Mouse (Mus musculus): Measurements from ENCODE around the gene Nkpd1. TPM values are rescaled to one million over a fixed set of nuclear protein-coding genes. Genes with fewer than 3 reads are reported as not detected.
A peak's percentile ranks its signal among the peaks of the same experiment; 100 is the strongest.

The Nkpd1 gene
- polyA plus RNA-seq, 1 experiment from 2014 or later: 0.11 TPM

- Histone ChIP-seq H3K4me3 (ENCODE audit: low read length) (no peak overlapping the region), H3K27me3 (ENCODE audit: insufficient read depth, low read length) (no peaks in the 10 kb centered on the region), H3K4me2 (replicated peaks; ENCODE audit: low read depth, low read length) (no peak overlapping the region), H3K4me1 (ENCODE audit: insufficient read depth, low read length) (peaks cover 24% of the 10 kb centered on the region), H3K27ac (ENCODE audit: low read length) (no peak overlapping the region), H3K9me3 (ENCODE audit: low read length) (no peaks in the 10 kb centered on the region), H3K36me3 (ENCODE audit: insufficient read depth, low read length) (no peaks in the 10 kb centered on the region), H3K9ac (replicated peaks; ENCODE audit: low read length) (no peak overlapping the region)
- ATAC-seq (ENCODE audit: low FRiP score, low TSS enrichment): no peak
- 79% methylated on average over 2 of the region's 2 CpGs for WGBS
Observed at GRCm38 (mm10) chr7:19540771-19541566, 23.3 kb downstream of the Nkpd1 start.

GRCm38 (mm10) chr7:19541681-19542154 is 24.1 kb downstream of the Nkpd1 start:
- Histone ChIP-seq H3K9ac (replicated peaks; ENCODE audit: low read length) (no peak overlapping the region), H3K4me1 (ENCODE audit: insufficient read depth, low read length) (peaks cover 26% of the 10 kb centered on the region), H3K4me3 (ENCODE audit: low read length) (no peak overlapping the region), H3K36me3 (ENCODE audit: insufficient read depth, low read length) (no peaks in the 10 kb centered on the region), H3K27ac (ENCODE audit: low read length) (no peak overlapping the region), H3K4me2 (replicated peaks; ENCODE audit: low read depth, low read length) (no peak overlapping the region), H3K9me3 (ENCODE audit: low read length) (no peaks in the 10 kb centered on the region), H3K27me3 (ENCODE audit: insufficient read depth, low read length) (no peaks in the 10 kb centered on the region)
- ATAC-seq (ENCODE audit: low FRiP score, low TSS enrichment): 0 out of 2 replicates have a peak, but pooled peaks have one; percentile 10
- WGBS: 52% methylated on average over 7 of the region's 7 CpGs

DNA sequence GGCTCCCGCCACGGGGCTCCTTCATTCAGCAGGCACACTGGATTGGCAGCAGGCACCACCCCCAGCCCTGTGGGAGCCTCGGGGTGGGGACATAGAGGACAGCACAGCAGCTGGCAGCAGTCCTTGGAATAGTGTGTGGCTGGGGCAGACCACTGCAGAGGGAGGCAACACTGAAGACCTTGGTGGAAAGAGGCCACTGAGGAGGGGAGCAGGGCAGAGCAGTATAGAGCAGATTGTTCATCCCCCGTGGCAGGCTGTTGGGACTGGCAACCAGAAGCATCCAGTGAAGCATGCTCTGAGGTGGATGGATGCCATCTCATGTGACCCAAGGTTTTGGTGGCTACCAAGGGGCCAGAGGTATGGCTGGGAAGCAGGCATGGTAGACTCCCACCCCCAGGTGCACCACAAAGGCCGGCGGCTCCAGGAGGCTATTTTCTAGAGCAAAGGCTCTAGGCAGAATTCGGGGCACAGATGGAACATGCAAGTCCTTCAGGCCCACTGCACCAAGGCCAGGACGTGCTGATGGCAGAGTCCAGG is 24.6 kb downstream of the Nkpd1 start:
- Histone ChIP-seq H3K4me2 (replicated peaks; ENCODE audit: low read depth, low read length) (no peak overlapping the region), H3K27ac (ENCODE audit: low read length) (no peak overlapping the region), H3K4me3 (ENCODE audit: low read length) (no peak overlapping the region), H3K9me3 (ENCODE audit: low read length) (no peaks in the 10 kb centered on the region), H3K4me1 (ENCODE audit: insufficient read depth, low read length) (peaks cover 26% of the 10 kb centered on the region), H3K27me3 (ENCODE audit: insufficient read depth, low read length) (no peaks in the 10 kb centered on the region), H3K36me3 (ENCODE audit: insufficient read depth, low read length) (no peaks in the 10 kb centered on the region), H3K9ac (replicated peaks; ENCODE audit: low read length) (no peak overlapping the region)
- 64% methylated on average over 8 of the region's 8 CpGs for WGBS
- peak; percentile 40; the same call in 1 of the 2 replicates for ATAC-seq (ENCODE audit: low FRiP score, low TSS enrichment)

DNA sequence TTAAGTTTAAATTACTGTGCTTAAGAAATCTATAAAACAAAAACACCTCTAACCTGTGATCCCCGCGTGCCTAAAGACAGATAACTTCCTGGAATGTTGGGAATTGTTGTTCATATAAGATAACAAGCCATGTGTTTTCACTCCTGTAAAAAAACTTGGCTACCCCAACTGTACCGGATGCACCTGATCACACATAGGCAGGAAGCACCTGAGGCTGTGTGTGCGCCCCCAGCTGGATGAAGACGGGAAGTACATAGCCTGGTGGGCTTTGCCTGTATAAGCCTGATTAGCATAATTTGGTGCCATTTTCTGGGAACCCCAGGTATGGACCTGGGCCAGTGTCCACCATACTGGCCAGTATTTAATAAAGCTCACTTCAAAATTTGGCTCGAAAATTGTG is 25.9 kb downstream of the Nkpd1 start:
- no peak overlapping the region for H3K27ac ChIP-seq (ENCODE audit: low read length)
- H3K9me3 ChIP-seq (ENCODE audit: low read length): no peaks in the 10 kb centered on the region
- ATAC-seq (ENCODE audit: low FRiP score, low TSS enrichment): no peak

DNA sequence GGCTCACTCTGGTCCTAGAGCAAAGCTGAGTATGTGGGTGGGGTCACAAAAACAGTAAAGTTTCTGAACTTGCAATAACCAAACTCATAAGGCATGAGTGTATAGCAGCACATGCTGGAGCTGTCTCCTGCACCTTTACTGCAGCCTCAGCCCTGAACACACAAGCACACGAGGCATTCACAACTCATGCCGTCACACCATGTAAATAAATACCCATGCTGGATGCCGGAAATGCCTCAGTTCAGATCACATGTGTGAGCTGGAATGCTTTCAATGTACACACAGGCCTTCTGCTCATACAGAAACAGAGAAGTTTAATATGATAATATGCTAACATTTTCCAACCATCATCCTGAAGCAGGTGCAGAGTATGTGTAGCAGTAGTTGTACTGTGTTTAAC is 28.4 kb downstream of the Nkpd1 start:
- peaks cover 23% of the 10 kb centered on the region for H3K4me1 ChIP-seq (ENCODE audit: insufficient read depth, low read length)
- no peaks in the 10 kb centered on the region for H3K9me3 ChIP-seq (ENCODE audit: low read length)
- 41% methylated on average over 3 of the region's 3 CpGs for WGBS
- H3K27ac ChIP-seq (ENCODE audit: low read length): no peak overlapping the region
- H3K4me2 ChIP-seq (replicated peaks; ENCODE audit: low read depth, low read length): no peak overlapping the region
- H3K36me3 ChIP-seq (ENCODE audit: insufficient read depth, low read length): no peaks in the 10 kb centered on the region
- H3K9ac ChIP-seq (replicated peaks; ENCODE audit: low read length): no peak overlapping the region
- no peak for ATAC-seq (ENCODE audit: low FRiP score, low TSS enrichment)
- H3K4me3 ChIP-seq (ENCODE audit: low read length): no peak overlapping the region
- H3K27me3 ChIP-seq (ENCODE audit: insufficient read depth, low read length): no peaks in the 10 kb centered on the region

More for the DNA sequence above, 25.9 kb downstream of the Nkpd1 start:
- no peak overlapping the region for H3K4me2 ChIP-seq (replicated peaks; ENCODE audit: low read depth, low read length)
- H3K4me3 ChIP-seq (ENCODE audit: low read length): no peak overlapping the region
- H3K9ac ChIP-seq (replicated peaks; ENCODE audit: low read length): no peak overlapping the region
- 52% methylated on average over 6 of the region's 6 CpGs for WGBS
- no peaks in the 10 kb centered on the region for H3K36me3 ChIP-seq (ENCODE audit: insufficient read depth, low read length)
- H3K4me1 ChIP-seq (ENCODE audit: insufficient read depth, low read length): peaks cover 26% of the 10 kb centered on the region
- H3K27me3 ChIP-seq (ENCODE audit: insufficient read depth, low read length): no peaks in the 10 kb centered on the region

DNA sequence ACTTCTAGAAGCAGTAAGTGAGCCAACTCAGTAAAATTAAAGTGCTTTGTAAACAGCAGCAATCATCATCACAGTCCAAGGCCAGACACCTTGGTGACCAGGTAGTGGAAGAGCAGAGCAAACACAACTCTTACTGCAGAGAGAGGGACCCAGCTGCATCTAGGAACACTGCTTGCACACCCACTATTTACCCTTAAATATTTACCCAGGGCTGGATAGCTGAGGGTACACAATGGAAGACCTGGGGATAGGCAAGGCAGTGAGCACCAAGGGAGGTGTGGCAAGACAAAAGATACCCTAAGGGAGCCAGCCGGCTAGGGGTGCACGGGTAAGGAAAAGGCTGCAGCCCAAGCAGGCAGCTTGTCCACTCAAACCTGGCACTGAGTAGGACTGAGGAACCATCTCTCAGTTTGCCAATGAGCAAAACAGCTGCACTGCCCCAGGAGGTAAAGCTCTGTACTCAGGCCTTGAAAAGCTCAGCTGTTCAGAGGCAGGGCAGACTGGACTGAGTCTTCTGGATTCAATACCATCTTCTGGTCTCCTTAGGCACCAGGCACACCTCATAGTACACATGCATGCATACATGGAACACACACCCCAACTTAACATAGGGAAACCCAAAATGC is 29.8 kb downstream of the Nkpd1 start:
- Histone ChIP-seq H3K4me1 (ENCODE audit: insufficient read depth, low read length) (peaks cover 19% of the 10 kb centered on the region; the same call in 1 of the 2 replicates), H3K27ac (ENCODE audit: low read length) (no peak overlapping the region), H3K9me3 (ENCODE audit: low read length) (no peaks in the 10 kb centered on the region), H3K27me3 (ENCODE audit: insufficient read depth, low read length) (no peaks in the 10 kb centered on the region), H3K9ac (replicated peaks; ENCODE audit: low read length) (no peak overlapping the region), H3K4me3 (ENCODE audit: low read length) (no peak overlapping the region), H3K4me2 (replicated peaks; ENCODE audit: low read depth, low read length) (no peak overlapping the region), H3K36me3 (ENCODE audit: insufficient read depth, low read length) (no peaks in the 10 kb centered on the region)
- 87% methylated on average over 2 of the region's 2 CpGs for WGBS
- ATAC-seq (ENCODE audit: low FRiP score, low TSS enrichment): no peak

DNA sequence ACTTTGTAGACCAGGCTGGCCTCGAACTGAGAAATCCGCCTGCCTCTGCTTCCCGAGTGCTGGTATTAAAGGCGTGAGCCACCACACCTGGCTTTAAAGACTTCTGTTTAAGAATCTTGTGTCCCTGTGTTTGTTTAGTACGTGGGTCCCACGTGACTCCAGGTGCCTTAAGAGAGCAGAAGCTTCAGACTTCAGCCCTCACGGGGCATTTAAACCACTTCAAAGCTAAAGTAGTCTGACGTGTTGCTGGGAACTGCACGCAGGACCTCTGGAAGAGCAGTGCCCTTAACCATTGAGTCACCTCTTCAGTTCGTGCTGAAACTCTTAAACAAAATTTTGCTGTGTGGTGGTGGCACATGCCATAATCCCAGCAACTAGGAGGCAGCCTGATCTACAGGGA is 31.8 kb downstream of the Nkpd1 start:
- Histone ChIP-seq H3K9me3 (ENCODE audit: low read length) (no peaks in the 10 kb centered on the region), H3K27me3 (ENCODE audit: insufficient read depth, low read length) (no peaks in the 10 kb centered on the region), H3K27ac (ENCODE audit: low read length) (no peak overlapping the region), H3K4me2 (replicated peaks; ENCODE audit: low read depth, low read length) (no peak overlapping the region), H3K4me3 (ENCODE audit: low read length) (no peak overlapping the region), H3K36me3 (ENCODE audit: insufficient read depth, low read length) (peaks cover 13% of the 10 kb centered on the region), H3K4me1 (ENCODE audit: insufficient read depth, low read length) (peaks cover 13% of the 10 kb centered on the region; the same call in 1 of the 2 replicates), H3K9ac (replicated peaks; ENCODE audit: low read length) (no peak overlapping the region)
- 87% methylated on average over 10 of the region's 10 CpGs for WGBS
- ATAC-seq (ENCODE audit: low FRiP score, low TSS enrichment): no peak

- no peak for ATAC-seq (ENCODE audit: low FRiP score, low TSS enrichment)
- Histone ChIP-seq H3K4me3 (ENCODE audit: low read length) (no peak overlapping the region), H3K36me3 (ENCODE audit: insufficient read depth, low read length) (peaks cover 18% of the 10 kb centered on the region), H3K4me1 (ENCODE audit: insufficient read depth, low read length) (peaks cover 4% of the 10 kb centered on the region; the same call in 1 of the 2 replicates), H3K27ac (ENCODE audit: low read length) (no peak overlapping the region), H3K27me3 (ENCODE audit: insufficient read depth, low read length) (no peaks in the 10 kb centered on the region), H3K9ac (replicated peaks; ENCODE audit: low read length) (no peak overlapping the region), H3K9me3 (ENCODE audit: low read length) (no peaks in the 10 kb centered on the region), H3K4me2 (replicated peaks; ENCODE audit: low read depth, low read length) (no peak overlapping the region)
- 68% methylated on average over 5 of the region's 5 CpGs for WGBS
Observed at GRCm38 (mm10) chr7:19551634-19552033, 34.0 kb downstream of the Nkpd1 start.

GRCm38 (mm10) chr7:19552443-19552842 is 34.8 kb downstream of the Nkpd1 start:
- Histone ChIP-seq H3K36me3 (ENCODE audit: insufficient read depth, low read length) (peaks cover 20% of the 10 kb centered on the region), H3K27me3 (ENCODE audit: insufficient read depth, low read length) (no peaks in the 10 kb centered on the region), H3K4me2 (replicated peaks; ENCODE audit: low read depth, low read length) (no peak overlapping the region), H3K27ac (ENCODE audit: low read length) (no peak overlapping the region), H3K9me3 (ENCODE audit: low read length) (no peaks in the 10 kb centered on the region), H3K9ac (replicated peaks; ENCODE audit: low read length) (no peak overlapping the region), H3K4me1 (ENCODE audit: insufficient read depth, low read length) (peaks cover 4% of the 10 kb centered on the region; the same call in 1 of the 2 replicates), H3K4me3 (ENCODE audit: low read length) (no peak overlapping the region)
- 46% methylated on average over 2 of the region's 2 CpGs for WGBS
- ATAC-seq (ENCODE audit: low FRiP score, low TSS enrichment): no peak

Data from kidney, embryonic 16.5 days (tissue).